In genomic region chr15:79823588-79824280, GRCm38 (mm10) we compare ENCODE assay signal across 9 mouse cellular contexts. TPM values are rescaled to one million over a fixed set of nuclear protein-coding genes. Genes with fewer than 3 reads are reported as not detected.
DNase-seq lines count a peak whose midpoint lies in the region; ATAC-seq and TF ChIP-seq lines count a peak whose summit lies in the region.
"Had no signal": no experiment of that assay in that cellular context is flagged by ENCODE, and none has a peak within 500 bp of the region (broad histone marks: within the 10 kb centered on the region; RNA-seq: fewer than 3 reads in every experiment).

No protein-coding gene starts in this region.

- WGBS in midbrain, embryonic 12.5 days = 75% methylated on average over 19 of the region's 19 CpGs
- WGBS in midbrain, embryonic 15.5 days = 70% methylated on average over 19 of the region's 19 CpGs

- H3K27ac ChIP-seq in midbrain, embryonic 12.5 days (replicated peaks) = 0 out of 2 replicates have a peak overlapping the region, but pooled peaks have one; percentile 6
- H3K27ac ChIP-seq in midbrain, embryonic 15.5 days = no peak overlapping the region
- no peak overlapping the region for H3K27ac ChIP-seq in cortical plate, adult 2 months (ENCODE audit: insufficient read depth, low read length)
- H3K27ac ChIP-seq: heart, embryonic 15.5 days had no signal

- no peaks in the 10 kb centered on the region for H3K9me3 ChIP-seq in midbrain, embryonic 12.5 days
- H3K9me3 ChIP-seq in midbrain, embryonic 15.5 days = no peaks in the 10 kb centered on the region
- H3K9me3 ChIP-seq: heart, embryonic 15.5 days had no signal

- 0 out of 2 replicates have a peak, but pooled peaks have one; percentile 11 for TF ChIP-seq POLR2A in cortical plate, adult 2 months (IDR thresholded peaks at IDR 0.05; ENCODE audit: extremely low read depth, insufficient read depth, low read length)

- H3K27me3 ChIP-seq in midbrain, embryonic 12.5 days = no peaks in the 10 kb centered on the region
- no peaks in the 10 kb centered on the region for H3K27me3 ChIP-seq in midbrain, embryonic 15.5 days (replicated peaks)
- H3K27me3 ChIP-seq: heart, embryonic 15.5 days had no signal

- peaks cover 45% of the 10 kb centered on the region for H3K4me1 ChIP-seq in midbrain, embryonic 12.5 days
- H3K4me1 ChIP-seq in midbrain, embryonic 15.5 days = peaks cover 43% of the 10 kb centered on the region
- peaks cover 11% of the 10 kb centered on the region for H3K4me1 ChIP-seq in cortical plate, adult 2 months (ENCODE audit: control insufficient read depth, insufficient read depth, low read length)

- peak; percentile 75 for DNase-seq in heart, postnatal 25 days (ENCODE audit: low spot score)
- no peak for DNase-seq in neural tube, embryonic 10.5 days (ENCODE audit: extremely low spot score, low spot score)

- intact Hi-C loops in heart, postnatal 25 days (cut with DNase I) = no loop called here

- no peak overlapping the region for H3K4me2 ChIP-seq in midbrain, embryonic 12.5 days (replicated peaks)
- no peak overlapping the region for H3K4me2 ChIP-seq in midbrain, embryonic 15.5 days
- H3K4me2 ChIP-seq: heart, embryonic 15.5 days had no signal

- no peak for ATAC-seq in midbrain, embryonic 12.5 days (ENCODE audit: low FRiP score, low read depth)
- ATAC-seq in midbrain, embryonic 15.5 days (replicated peaks) = no peak
- ATAC-seq in megakaryocyte progenitor cell, adult 5-6 weeks (replicated peaks; ENCODE audit: poor library complexity) = peak; percentile 40; the same call in 1 of the 2 replicates
- no peak for ATAC-seq in activated CD4-positive, CD25-positive, alpha-beta regulatory T cell, adult 4 months

- TF ChIP-seq CTCF in cortical plate, adult 2 months (IDR thresholded peaks at IDR 0.05; ENCODE audit: extremely low read depth, insufficient read depth, low read length) = no peak

- peaks cover 52% of the 10 kb centered on the region for H3K36me3 ChIP-seq in midbrain, embryonic 12.5 days
- peaks cover 9% of the 10 kb centered on the region; the same call in 1 of the 2 replicates for H3K36me3 ChIP-seq in midbrain, embryonic 15.5 days (replicated peaks)

- no peak overlapping the region for H3K4me3 ChIP-seq in midbrain, embryonic 12.5 days
- no peak overlapping the region for H3K4me3 ChIP-seq in midbrain, embryonic 15.5 days
- H3K4me3 ChIP-seq in cortical plate, adult 2 months (ENCODE audit: insufficient read depth, low read length) = no peak overlapping the region
- H3K4me3 ChIP-seq: heart, embryonic 15.5 days had no signal

- H3K9ac ChIP-seq in midbrain, embryonic 12.5 days (replicated peaks) = no peak overlapping the region
- H3K9ac ChIP-seq in midbrain, embryonic 15.5 days = no peak overlapping the region

RNA-seq across cellular contexts. Expression of gene Npcd, which starts 10.3 kb away (rescaled TPM):
- polyA plus RNA-seq in midbrain, embryonic 12.5 days (2016; fragmentation: Nextera tagmentation; extraction: Ambion mirVana) = 0.45 TPM in 1 of 2 replicates, not detected in the other
- 0.42 and 0.98 TPM in 2 replicates for polyA plus RNA-seq in midbrain, embryonic 15.5 days (2015; fragmentation: Nextera tagmentation; extraction: Ambion mirVana)
- polyA plus RNA-seq in cortical plate, adult 2 months (2012; rRNA removed) = 2.4 and 3.0 TPM in 2 replicates
- total RNA-seq in heart, postnatal 25 days (2021) = under 1 TPM in 1 of 2 experiments, not detected in 1; 0.26 TPM
- 0.51 TPM in 1 of 2 replicates, not detected in the other for total RNA-seq in megakaryocyte progenitor cell, adult 5-6 weeks (2015)
- total RNA-seq in megakaryocyte progenitor cell, adult 5-6 weeks (2017) = 0.34 TPM in 1 of 2 replicates, not detected in the other
- polyA plus RNA-seq in activated CD4-positive, CD25-positive, alpha-beta regulatory T cell, adult 4 months (2017; shearing (Covaris generic)) = not detected
- polyA plus RNA-seq: heart, embryonic 15.5 days; testis, adult 2 months had no signal

RNA-seq across cellular contexts. Expression of gene Cbx6, which starts 10.8 kb away (rescaled TPM):
- 45.5 and 45.7 TPM in 2 replicates for polyA plus RNA-seq in midbrain, embryonic 12.5 days (2016; fragmentation: Nextera tagmentation; extraction: Ambion mirVana)
- polyA plus RNA-seq in midbrain, embryonic 15.5 days (2015; fragmentation: Nextera tagmentation; extraction: Ambion mirVana) = 70.6 and 75.7 TPM in 2 replicates
- 295 and 320 TPM in 2 replicates for polyA plus RNA-seq in cortical plate, adult 2 months (2012; rRNA removed)
- total RNA-seq in heart, postnatal 25 days (2021) = 10 to 100 TPM; 27.9 to 33.5 TPM
- total RNA-seq in megakaryocyte progenitor cell, adult 5-6 weeks (2015) = 5.9 and 6.1 TPM in 2 replicates
- 7.5 and 11.5 TPM in 2 replicates for total RNA-seq in megakaryocyte progenitor cell, adult 5-6 weeks (2017)
- 10 to 100 TPM in 1 of 2 experiments, 1 to 10 TPM in 1; 8.4 to 15.1 TPM for polyA plus RNA-seq in activated CD4-positive, CD25-positive, alpha-beta regulatory T cell, adult 4 months (2017; shearing (Covaris generic))

RNA-seq across cellular contexts. Expression of gene Nptxr, which starts 19.2 kb away (rescaled TPM):
- polyA plus RNA-seq in midbrain, embryonic 12.5 days (2016; fragmentation: Nextera tagmentation; extraction: Ambion mirVana) = 8.7 and 11.7 TPM in 2 replicates
- 52.0 and 54.8 TPM in 2 replicates for polyA plus RNA-seq in midbrain, embryonic 15.5 days (2015; fragmentation: Nextera tagmentation; extraction: Ambion mirVana)
- 293 and 298 TPM in 2 replicates for polyA plus RNA-seq in cortical plate, adult 2 months (2012; rRNA removed)
- total RNA-seq in heart, postnatal 25 days (2021) = 1 to 10 TPM; 1.5 to 1.8 TPM
- 0.15 and 0.20 TPM in 2 replicates for total RNA-seq in megakaryocyte progenitor cell, adult 5-6 weeks (2015)
- total RNA-seq in megakaryocyte progenitor cell, adult 5-6 weeks (2017) = 0.14 and 0.17 TPM in 2 replicates
- under 1 TPM; 0.09 to 0.11 TPM for polyA plus RNA-seq in activated CD4-positive, CD25-positive, alpha-beta regulatory T cell, adult 4 months (2017; shearing (Covaris generic))

RNA-seq across cellular contexts. Expression of gene Dnal4, which starts 46.1 kb away (rescaled TPM):
- polyA plus RNA-seq in midbrain, embryonic 12.5 days (2016; fragmentation: Nextera tagmentation; extraction: Ambion mirVana) = 72.4 and 77.9 TPM in 2 replicates
- polyA plus RNA-seq in midbrain, embryonic 15.5 days (2015; fragmentation: Nextera tagmentation; extraction: Ambion mirVana) = 80.6 and 81.1 TPM in 2 replicates
- 71.5 and 72.4 TPM in 2 replicates for polyA plus RNA-seq in cortical plate, adult 2 months (2012; rRNA removed)
- total RNA-seq in heart, postnatal 25 days (2021) = 10 to 100 TPM; 20.5 to 22.9 TPM
- total RNA-seq in megakaryocyte progenitor cell, adult 5-6 weeks (2015) = 15.9 and 16.2 TPM in 2 replicates
- 12.2 and 12.5 TPM in 2 replicates for total RNA-seq in megakaryocyte progenitor cell, adult 5-6 weeks (2017)
- polyA plus RNA-seq in activated CD4-positive, CD25-positive, alpha-beta regulatory T cell, adult 4 months (2017; shearing (Covaris generic)) = 1 to 10 TPM; 5.3 to 6.9 TPM
